Mouse (Mus musculus) stomach, postnatal 0 days (tissue): Measurements from ENCODE around the gene Rps28. TPM values are rescaled to one million over a fixed set of nuclear protein-coding genes. Genes with fewer than 3 reads are reported as not detected.
"Not testable (repeated sequence)": the region's sequence is repeated elsewhere in the genome, so short reads cannot be mapped to it uniquely, and the experiment has no call there.

Source experiments
- ATAC-seq: fragments of 200-750 bp; cut with Nextera tagmentation; 2 replicates; pipeline ENCODE4 v1.8.0; 2017; ENCODE audit not compliant: low FRiP score, low TSS enrichment
- DNase-seq: peaks from one replicate; pipeline ENCODE4 v3.0.0-alpha.2; 2016; ENCODE audit warnings: low spot score
- H3K27ac ChIP-seq: fragments of 300-500 bp; sonication (generic); replicated peaks from 2 replicates; pipeline ENCODE4 v1.5.1; 2014; ENCODE audit warnings: mild to moderate bottlenecking, control low read depth
- H3K27me3 ChIP-seq: fragments of 300-500 bp; sonication (generic); 2 replicates; pipeline ENCODE4 v1.6.1; 2014; ENCODE audit warnings: low read length; ENCODE audit not compliant: control insufficient read depth, insufficient read depth
- H3K36me3 ChIP-seq: fragments of 300-500 bp; sonication (generic); 2 replicates; pipeline ENCODE4 v1.6.1; 2014; ENCODE audit warnings: low read length, mixed read lengths; ENCODE audit not compliant: control insufficient read depth, insufficient read depth
- H3K4me1 ChIP-seq: fragments of 300-500 bp; sonication (generic); replicated peaks from 2 replicates; pipeline ENCODE4 v1.6.1; 2014; ENCODE audit warnings: antibody characterized with exemption; ENCODE audit not compliant: control insufficient read depth, insufficient read depth
- H3K4me2 ChIP-seq: fragments of 300-500 bp; sonication (generic); replicated peaks from 2 replicates; pipeline ENCODE4 v1.6.1; 2014; ENCODE audit warnings: low read depth, mild to moderate bottlenecking, control low read depth, moderate library complexity
- H3K4me3 ChIP-seq: fragments of 300-500 bp; sonication (generic); 2 replicates; pipeline ENCODE4 v1.5.1; 2014; ENCODE audit warnings: low read depth, low read length, control low read depth
- H3K9ac ChIP-seq: fragments of 300-500 bp; sonication (generic); 2 replicates; pipeline ENCODE4 v1.6.1; 2014; ENCODE audit warnings: mild to moderate bottlenecking, low read length, control low read depth, mixed read lengths
- H3K9me3 ChIP-seq: fragments of 300-500 bp; sonication (generic); 2 replicates; pipeline ENCODE4 v1.6.1; 2016; ENCODE audit warnings: low read length; ENCODE audit not compliant: control insufficient read depth
- CTCF ChIP-seq: IDR thresholded peaks from 2 replicates; pipeline ENCODE4 v1.5.1; 2016; ENCODE audit warnings: antibody characterized with exemption, low read depth, mild to moderate bottlenecking, moderate library complexity
- EP300 ChIP-seq: optimal IDR thresholded peaks from 2 replicates; pipeline ENCODE3; 2016; ENCODE audit warnings: antibody characterized with exemption
- WGBS: fragments of 180-500 bp; shearing (Covaris S2); extraction: QIAGEN DNeasy Blood & Tissue Kit; methylation state at CpG from one replicate; pipeline ENCODE4 v1.1.7; 2014; 5-methylcytosine and 5-hydroxymethylcytosine counted together
- polyA plus RNA-seq: library from polyadenylated mRNA; unstranded; fragments of >200 nt; fragmentation: Nextera tagmentation; extraction: Ambion mirVana; gene quantifications from 2 replicates; pipeline ENCODE4 v1.2.1, GENCODE M21; 2015

Rps28 gene
- polyA plus RNA-seq, 1 experiment from 2014 or later: 1,055 TPM

GRCm38 (mm10) chr17:33825462-33825861, 1.1 kb upstream of the Rps28 start:
- H3K9ac ChIP-seq: no peak overlapping the region
- H3K4me1 ChIP-seq: peaks cover 5% of the 10 kb centered on the region; the same call in 1 of the 2 replicates
- TF ChIP-seq EP300 (no peak), CTCF (no peak)
- H3K36me3 ChIP-seq: peaks cover 11% of the 10 kb centered on the region
- no peaks in the 10 kb centered on the region for H3K27me3 ChIP-seq
- no peak for DNase-seq
- H3K9me3 ChIP-seq: no peaks in the 10 kb centered on the region
- ATAC-seq: no peak
- H3K4me3 ChIP-seq: peak overlapping the region; percentile 69
- peak overlapping the region; percentile 65 for H3K4me2 ChIP-seq
- H3K27ac ChIP-seq: peak overlapping the region; percentile 91; the same call in 1 of the 2 replicates
- WGBS: 82% methylated on average over 8 of the region's 8 CpGs

- not testable (repeated sequence) for H3K4me1 ChIP-seq, H3K9me3 ChIP-seq, DNase-seq, ATAC-seq, H3K27me3 ChIP-seq
- Histone ChIP-seq H3K4me2 (peak overlapping the region; percentile 65), H3K27ac (peak overlapping the region; percentile 91), H3K4me3 (peak overlapping the region; percentile 69), H3K36me3 (peaks cover 13% of the 10 kb centered on the region; the same call in 1 of the 2 replicates), H3K9ac (peak overlapping the region; percentile 85)
- 5% methylated on average over 6 of the region's 6 CpGs for WGBS
Observed at GRCm38 (mm10) chr17:33824997-33825330, 602 bp upstream of the Rps28 start.

DNA sequence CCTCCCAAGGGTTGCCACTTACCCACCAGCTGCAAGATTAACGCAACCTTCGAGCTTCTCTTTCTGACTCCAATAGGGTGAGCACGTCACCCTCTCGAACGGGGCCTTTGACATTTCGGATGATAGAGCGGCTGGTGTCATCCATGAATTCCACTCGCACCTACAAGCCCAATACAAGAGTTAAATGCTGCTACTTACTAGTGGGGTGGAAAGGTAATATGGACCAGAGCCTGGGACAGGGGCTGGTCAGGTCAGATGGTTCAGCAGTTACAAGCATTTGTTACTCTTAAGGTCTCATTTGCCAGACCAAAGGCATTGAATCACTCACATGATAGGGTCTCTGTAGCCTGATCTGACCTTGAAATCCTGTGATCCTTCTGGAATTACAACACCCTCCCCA, 1.2 kb downstream of the Rps28 start:
- not testable (repeated sequence) for H3K4me1 ChIP-seq, H3K9me3 ChIP-seq, DNase-seq, H3K27me3 ChIP-seq, ATAC-seq
- Histone ChIP-seq H3K27ac (0 out of 2 replicates have a peak overlapping the region, but pooled peaks have one; percentile 8), H3K4me3 (peak overlapping the region; percentile 69), H3K36me3 (peaks cover 13% of the 10 kb centered on the region; the same call in 1 of the 2 replicates), H3K4me2 (peak overlapping the region; percentile 70), H3K9ac (peak overlapping the region; percentile 85)
- 75% methylated on average over 8 of the region's 8 CpGs for WGBS

GRCm38 (mm10) chr17:33822436-33822959, 1.9 kb downstream of the Rps28 start:
- WGBS: 74% methylated on average over 1 of the region's 1 CpGs
- Histone ChIP-seq H3K9me3 (no peaks in the 10 kb centered on the region), H3K27me3 (no peaks in the 10 kb centered on the region), H3K9ac (no peak overlapping the region), H3K4me2 (no peak overlapping the region), H3K36me3 (peaks cover 13% of the 10 kb centered on the region; the same call in 1 of the 2 replicates), H3K4me1 (peaks cover 10% of the 10 kb centered on the region; the same call in 1 of the 2 replicates), H3K27ac (no peak overlapping the region), H3K4me3 (no peak overlapping the region)
- no peak for TF ChIP-seq EP300
- TF ChIP-seq CTCF: peak; percentile 53
- no peak for DNase-seq
- no peak for ATAC-seq

- peaks cover 13% of the 10 kb centered on the region; the same call in 1 of the 2 replicates for H3K36me3 ChIP-seq
- TF ChIP-seq EP300: no peak
- TF ChIP-seq CTCF: no peak
- peaks cover 7% of the 10 kb centered on the region; the same call in 1 of the 2 replicates for H3K4me1 ChIP-seq
- WGBS: 21% methylated on average over 33 of the region's 33 CpGs
- H3K9ac ChIP-seq: peak overlapping the region; percentile 72
- no peaks in the 10 kb centered on the region for H3K27me3 ChIP-seq
- peak overlapping the region; percentile 54 for H3K4me3 ChIP-seq
- peak overlapping the region; percentile 88 for H3K4me2 ChIP-seq
- peak; percentile 43 for ATAC-seq
- no peaks in the 10 kb centered on the region for H3K9me3 ChIP-seq
- H3K27ac ChIP-seq: peak overlapping the region; percentile 91
- no peak for DNase-seq
Observed at GRCm38 (mm10) chr17:33817969-33818643, 6.3 kb downstream of the Rps28 start.
